Mouse (Mus musculus) C2C12 (cell line): ENCODE measurements around the gene Stfa2l1. TPM values are rescaled to one million over a fixed set of nuclear protein-coding genes. Genes with fewer than 3 reads are reported as not detected.
"Not testable (repeated sequence)": the region's sequence is repeated elsewhere in the genome, so short reads cannot be mapped to it uniquely, and the experiment has no call there.

Source experiments
- H3K27me3 ChIP-seq: one replicate; pipeline ENCODE4 v1.6.1; 2011; ENCODE audit not compliant: control insufficient read depth, insufficient read depth, insufficient read length
- H3K36me3 ChIP-seq: one replicate; pipeline ENCODE4 v1.6.1; 2011; ENCODE audit not compliant: control insufficient read depth, insufficient read depth
- H3K4me3 ChIP-seq: one replicate; pipeline ENCODE4 v1.5.1; 2011; ENCODE audit warnings: mild to moderate bottlenecking, control low read depth; ENCODE audit not compliant: poor library complexity, insufficient read depth, severe bottlenecking
- H3K79me2 ChIP-seq: one replicate; pipeline ENCODE4 v1.6.1; 2011; ENCODE audit not compliant: control insufficient read depth, insufficient read depth
- H3K79me3 ChIP-seq: one replicate; pipeline ENCODE4 v1.6.1; 2011; ENCODE audit warnings: low read depth, control low read depth
- H3ac ChIP-seq: one replicate; pipeline ENCODE3; 2011; ENCODE audit warnings: low read depth; ENCODE audit not compliant: control insufficient read depth, insufficient read length
- CEBPB ChIP-seq: IDR thresholded peaks from one replicate; pipeline ENCODE4 v1.6.1; 2011; ENCODE audit warnings: low read depth, mild to moderate bottlenecking, control low read depth, moderate library complexity
- CTCF ChIP-seq: IDR thresholded peaks from one replicate; pipeline ENCODE4 v1.5.1; 2011; ENCODE audit not compliant: control insufficient read depth, insufficient read depth, insufficient read length
- FOSL1 ChIP-seq: IDR thresholded peaks from one replicate; pipeline ENCODE4 v1.8.0; 2011; ENCODE audit warnings: mild to moderate bottlenecking, low read length; ENCODE audit not compliant: poor library complexity, insufficient read depth, severe bottlenecking
- MAX ChIP-seq: IDR thresholded peaks from one replicate; pipeline ENCODE4 v1.6.1; 2011; ENCODE audit warnings: mild to moderate bottlenecking, control low read depth
- MYOD1 ChIP-seq: IDR thresholded peaks from one replicate; pipeline ENCODE4 v1.6.1; 2011; ENCODE audit warnings: low read depth; ENCODE audit not compliant: control insufficient read depth, insufficient read length
- MYOG ChIP-seq: IDR thresholded peaks from one replicate; pipeline ENCODE4 v1.6.1; 2011; ENCODE audit not compliant: control insufficient read depth, insufficient read length; ENCODE audit errors: extremely low read depth
- USF1 ChIP-seq: IDR thresholded peaks from one replicate; pipeline ENCODE4 v1.6.1; 2011; ENCODE audit warnings: low read depth, mild to moderate bottlenecking, control low read depth, moderate library complexity
- polyA plus RNA-seq: library from polyadenylated mRNA; unstranded; fragments of >200 nt; fragmentation: generic; extraction: Trizol; gene quantifications from one replicate; pipeline ENCODE4 v1.2.1, GENCODE M21; 2012; ENCODE audit warnings: missing spikeins

Stfa2l1 gene
- polyA plus RNA-seq, 1 experiment = not detected

GRCm38 (mm10) chr16:36176108-36176507, 19.5 kb downstream of the Stfa2l1 start:
- Histone ChIP-seq H3K79me2 (no peaks in the 10 kb centered on the region), H3K4me3 (no peak overlapping the region), H3K27me3 (no peaks in the 10 kb centered on the region), H3K36me3 (no peaks in the 10 kb centered on the region), H3ac (no peak overlapping the region), H3K79me3 (no peaks in the 10 kb centered on the region)
- TF ChIP-seq MAX (no peak), FOSL1 (no peak), CTCF (no peak), MYOG (no peak), CEBPB (no peak), MYOD1 (no peak), USF1 (no peak)

GRCm38 (mm10) chr16:36179910-36180309, 23.3 kb downstream of the Stfa2l1 start:
- H3K79me2 ChIP-seq = no peaks in the 10 kb centered on the region
- no peaks in the 10 kb centered on the region for H3K27me3 ChIP-seq
- no peak for TF ChIP-seq FOSL1
- TF ChIP-seq MYOD1 = no peak
- TF ChIP-seq MAX = no peak
- TF ChIP-seq CEBPB = no peak
- TF ChIP-seq MYOG = no peak
- TF ChIP-seq USF1 = no peak
- TF ChIP-seq CTCF = no peak
- H3K79me3 ChIP-seq = no peaks in the 10 kb centered on the region
- H3K4me3 ChIP-seq = no peak overlapping the region
- no peaks in the 10 kb centered on the region for H3K36me3 ChIP-seq
- no peak overlapping the region for H3ac ChIP-seq

GRCm38 (mm10) chr16:36183912-36184311, 27.3 kb downstream of the Stfa2l1 start, which contains the start of gene Gm5483:
Gm5483 (plus strand) TSS chr16:36184212.
- not testable (repeated sequence) for H3K4me3 ChIP-seq, H3ac ChIP-seq, H3K36me3 ChIP-seq, H3K27me3 ChIP-seq, H3K79me3 ChIP-seq, H3K79me2 ChIP-seq

DNA sequence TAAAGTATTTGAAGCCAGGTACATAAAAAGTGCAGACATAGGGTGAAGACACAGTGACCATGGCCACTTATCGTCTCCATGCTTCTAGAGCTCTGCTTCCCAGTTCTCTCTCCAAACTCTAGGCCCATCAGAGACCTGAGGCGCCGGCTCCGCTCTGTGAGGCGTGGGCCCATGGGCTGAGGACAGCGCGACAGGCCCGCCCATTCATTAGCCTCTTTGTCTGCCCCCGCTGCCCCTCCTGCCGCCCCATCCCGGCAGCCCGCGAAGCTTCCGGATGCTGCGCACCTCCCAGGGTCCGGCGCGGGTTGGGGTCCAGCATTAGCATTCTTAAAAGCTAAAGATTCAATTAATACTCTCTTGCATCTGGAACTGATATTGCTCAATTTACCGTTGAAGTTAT, 42.6 kb downstream of the Stfa2l1 start:
- TF ChIP-seq USF1 (no peak), MYOG (no peak), FOSL1 (no peak), MYOD1 (no peak), CTCF (no peak), CEBPB (no peak), MAX (no peak)
- no peak overlapping the region for H3K4me3 ChIP-seq
- no peaks in the 10 kb centered on the region for H3K36me3 ChIP-seq
- no peak overlapping the region for H3ac ChIP-seq
- H3K27me3 ChIP-seq = no peaks in the 10 kb centered on the region
- no peaks in the 10 kb centered on the region for H3K79me2 ChIP-seq
- no peaks in the 10 kb centered on the region for H3K79me3 ChIP-seq

DNA sequence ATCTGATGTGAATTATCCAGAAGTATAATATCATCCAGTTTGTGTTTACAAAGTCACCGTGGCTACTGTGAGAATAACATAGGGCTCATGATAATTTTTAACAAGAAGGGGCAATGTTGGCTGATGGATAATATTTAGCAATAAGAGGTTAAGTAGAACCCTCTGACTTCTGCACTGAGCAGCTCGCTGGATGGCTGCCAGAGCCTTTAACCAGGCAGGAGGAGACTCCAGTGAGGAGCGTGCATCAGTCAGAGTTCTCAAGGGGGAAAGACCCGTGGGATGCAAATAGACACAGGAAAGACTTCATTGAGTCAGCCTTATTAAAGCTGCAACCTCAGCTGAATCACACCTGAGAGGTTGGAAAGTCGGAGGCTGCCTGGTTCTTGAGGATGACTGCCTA, 47.2 kb downstream of the Stfa2l1 start:
- no peaks in the 10 kb centered on the region for H3K79me3 ChIP-seq
- H3K27me3 ChIP-seq = no peaks in the 10 kb centered on the region
- H3K4me3 ChIP-seq = no peak overlapping the region
- no peak overlapping the region for H3ac ChIP-seq
- TF ChIP-seq USF1 (no peak), MAX (no peak), FOSL1 (no peak), MYOD1 (no peak), MYOG (no peak), CTCF (no peak), CEBPB (no peak)
- H3K36me3 ChIP-seq = no peaks in the 10 kb centered on the region
- no peaks in the 10 kb centered on the region for H3K79me2 ChIP-seq

GRCm38 (mm10) chr16:36205684-36206083, 49.1 kb downstream of the Stfa2l1 start:
- H3K4me3 ChIP-seq, H3K79me3 ChIP-seq, H3ac ChIP-seq, H3K27me3 ChIP-seq, H3K79me2 ChIP-seq, H3K36me3 ChIP-seq: not testable (repeated sequence)

GRCm38 (mm10) chr16:36209967-36210453, 53.4 kb downstream of the Stfa2l1 start, which contains the start of gene Gm5416:
Gm5416 (plus strand) TSS chr16:36210403.
- Histone ChIP-seq H3K27me3 (no peaks in the 10 kb centered on the region), H3K79me2 (no peaks in the 10 kb centered on the region), H3K36me3 (no peaks in the 10 kb centered on the region), H3K4me3 (no peak within 1 kb of the TSS), H3ac (no peak within 1 kb of the TSS), H3K79me3 (no peaks in the 10 kb centered on the region)
- TF ChIP-seq CEBPB = no peak
- TF ChIP-seq MAX = no peak
- no peak for TF ChIP-seq MYOD1
- no peak for TF ChIP-seq CTCF
- no peak for TF ChIP-seq MYOG

Other genes with a start within 250 kb of the Stfa2l1 start
- 0.66 TPM for gene Parp9, start 218.3 kb upstream of the Stfa2l1 start, polyA plus RNA-seq
- 0.41 TPM for gene Dtx3l, start 217.7 kb upstream of the Stfa2l1 start, polyA plus RNA-seq
- 8.3 TPM for gene Kpna1, start 178.1 kb upstream of the Stfa2l1 start, polyA plus RNA-seq
- 1.6 TPM for gene Wdr5b, start 115.6 kb upstream of the Stfa2l1 start, polyA plus RNA-seq
- gene Fam162a, start 85.2 kb upstream of the Stfa2l1 start, polyA plus RNA-seq = 178 TPM
- gene Ccdc58, start 85.1 kb upstream of the Stfa2l1 start, polyA plus RNA-seq = 52.8 TPM
- gene Csta1, start 25.6 kb upstream of the Stfa2l1 start, polyA plus RNA-seq = not detected
- gene Gm5483, start 27.4 kb downstream of the Stfa2l1 start, polyA plus RNA-seq = not detected
- gene Gm5416, start 53.6 kb downstream of the Stfa2l1 start, polyA plus RNA-seq = not detected
- 0.20 TPM for gene 2010005H15Rik, start 64.7 kb downstream of the Stfa2l1 start, polyA plus RNA-seq
- not detected for gene Stfa1, start 120.1 kb downstream of the Stfa2l1 start, polyA plus RNA-seq
- not detected for gene BC117090, start 177.5 kb downstream of the Stfa2l1 start, polyA plus RNA-seq
- not detected for gene BC100530, start 210.9 kb downstream of the Stfa2l1 start, polyA plus RNA-seq